Mouse (Mus musculus) embryonic facial prominence, embryonic 10.5 days (tissue): ENCODE measurements around the gene Samd1. TPM values are rescaled to one million over a fixed set of nuclear protein-coding genes. Genes with fewer than 3 reads are reported as not detected.

Experiments used
- DNase-seq: peaks from one replicate; pipeline ENCODE4 v3.0.0-alpha.2; 2017; ENCODE audit warnings: low spot score
- H3K27ac ChIP-seq: fragments of 300-500 bp; sonication (generic); replicated peaks from 2 replicates; pipeline ENCODE4 v1.5.1; 2016; ENCODE audit warnings: mild to moderate bottlenecking
- H3K27me3 ChIP-seq: fragments of 300-500 bp; sonication (generic); replicated peaks from 2 replicates; pipeline ENCODE4 v1.6.1; 2016; ENCODE audit warnings: low read depth, mild to moderate bottlenecking; ENCODE audit not compliant: poor library complexity, severe bottlenecking
- H3K36me3 ChIP-seq: fragments of 300-500 bp; sonication (generic); replicated peaks from 2 replicates; pipeline ENCODE4 v1.6.1; 2016; ENCODE audit warnings: mild to moderate bottlenecking, moderate library complexity
- H3K4me1 ChIP-seq: fragments of 300-500 bp; sonication (generic); 2 replicates; pipeline ENCODE4 v1.6.1; 2016
- H3K4me3 ChIP-seq: fragments of 300-500 bp; sonication (generic); 2 replicates; pipeline ENCODE4 v1.5.1; 2016; ENCODE audit warnings: mild to moderate bottlenecking, moderate library complexity
- H3K9me3 ChIP-seq: fragments of 300-500 bp; sonication (generic); 2 replicates; pipeline ENCODE4 v1.6.1; 2016; ENCODE audit warnings: mild to moderate bottlenecking
- WGBS: fragments of 180-500 bp; shearing (Covaris S2); methylation state at CpG from one replicate; pipeline ENCODE4 v1.1.7; 2016; 5-methylcytosine and 5-hydroxymethylcytosine counted together
- polyA plus RNA-seq: library from polyadenylated mRNA; unstranded; fragments of >200 nt; fragmentation: Nextera tagmentation; extraction: Ambion mirVana; gene quantifications from 2 replicates; pipeline ENCODE4 v1.2.1, GENCODE M21; 2016

The Samd1 gene
- polyA plus RNA-seq, 1 experiment from 2014 or later: 12.2 TPM

DNA sequence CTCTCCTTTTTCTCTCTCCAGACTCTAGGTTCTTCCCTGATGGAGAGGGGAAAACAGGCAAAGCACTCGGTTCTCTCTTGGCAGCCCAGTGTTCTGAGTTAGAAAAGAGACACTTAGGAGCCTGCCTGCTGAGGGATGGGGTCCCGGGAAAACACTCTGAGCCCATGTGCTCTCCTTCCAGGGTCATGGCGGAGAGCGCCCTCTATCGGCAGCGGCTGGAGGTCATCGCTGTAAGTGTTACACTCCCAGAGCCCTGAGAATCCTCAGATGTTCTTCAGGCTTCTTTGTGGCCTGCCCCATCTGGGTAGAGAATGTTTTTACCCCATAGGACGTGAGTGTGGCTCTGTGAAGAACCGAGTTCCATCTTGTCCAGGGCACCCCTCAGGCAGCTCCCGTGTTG lies 26.7 kb downstream of the Samd1 start:
- Histone ChIP-seq H3K9me3 (no peaks in the 10 kb centered on the region), H3K36me3 (no peaks in the 10 kb centered on the region), H3K27me3 (peaks cover 83% of the 10 kb centered on the region), H3K4me1 (peaks cover 54% of the 10 kb centered on the region), H3K27ac (no peak overlapping the region), H3K4me3 (no peak overlapping the region)
- WGBS: 13% methylated on average over 10 of the region's 10 CpGs
- peak; percentile 79 for DNase-seq

DNA sequence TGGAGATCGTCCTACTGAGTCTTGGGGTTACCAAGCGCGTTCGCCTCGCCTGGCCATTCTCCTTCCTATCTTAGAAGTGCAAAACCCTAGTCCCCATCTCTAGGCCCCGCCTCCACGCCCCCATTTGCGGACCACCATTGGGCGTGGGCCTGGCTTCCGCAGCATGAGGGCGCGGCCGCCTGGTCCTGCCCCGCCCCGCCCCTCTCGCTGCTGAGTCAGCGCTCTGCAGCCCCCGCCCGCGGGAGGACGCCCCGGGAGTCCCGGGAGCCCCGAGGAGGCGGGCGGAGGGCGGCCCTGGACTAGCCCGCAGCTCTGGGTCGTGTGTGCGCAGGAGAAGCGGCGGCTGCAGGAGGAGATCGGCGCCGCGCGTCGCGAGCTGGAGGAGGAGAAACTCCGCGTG lies 28.4 kb downstream of the Samd1 start:
- peak; percentile 87 for DNase-seq
- Histone ChIP-seq H3K27ac (peak overlapping the region; percentile 74), H3K36me3 (no peaks in the 10 kb centered on the region), H3K4me1 (peaks cover 53% of the 10 kb centered on the region), H3K9me3 (no peaks in the 10 kb centered on the region), H3K4me3 (peak overlapping the region; percentile 67), H3K27me3 (peaks cover 68% of the 10 kb centered on the region)
- WGBS: 2% methylated on average over 41 of the region's 41 CpGs

DNA sequence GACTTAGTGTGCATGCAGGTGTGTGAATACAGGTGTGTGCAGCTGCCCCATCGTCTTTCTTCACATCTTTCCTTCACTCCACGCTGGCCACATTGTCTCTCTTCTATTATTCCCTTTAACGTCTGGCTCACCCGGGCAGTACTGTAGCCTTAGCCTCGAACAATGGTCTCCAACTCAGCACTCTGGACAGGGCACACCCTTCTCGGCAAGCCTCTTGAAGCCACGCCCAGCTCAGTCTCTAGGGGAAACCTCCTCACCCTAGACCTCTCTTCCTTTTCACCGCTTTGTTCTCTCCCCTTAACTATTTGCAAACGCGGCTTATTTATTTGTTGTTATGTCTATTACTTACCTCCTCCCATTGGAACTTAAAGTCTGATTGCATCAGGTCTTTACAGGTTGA lies 30.0 kb downstream of the Samd1 start:
- H3K4me3 ChIP-seq: no peak overlapping the region
- DNase-seq: no peak
- H3K27me3 ChIP-seq: peaks cover 53% of the 10 kb centered on the region
- H3K36me3 ChIP-seq: no peaks in the 10 kb centered on the region
- H3K4me1 ChIP-seq: peaks cover 39% of the 10 kb centered on the region
- no peak overlapping the region for H3K27ac ChIP-seq
- WGBS: 14% methylated on average over 10 of the region's 10 CpGs
- no peaks in the 10 kb centered on the region for H3K9me3 ChIP-seq

DNA sequence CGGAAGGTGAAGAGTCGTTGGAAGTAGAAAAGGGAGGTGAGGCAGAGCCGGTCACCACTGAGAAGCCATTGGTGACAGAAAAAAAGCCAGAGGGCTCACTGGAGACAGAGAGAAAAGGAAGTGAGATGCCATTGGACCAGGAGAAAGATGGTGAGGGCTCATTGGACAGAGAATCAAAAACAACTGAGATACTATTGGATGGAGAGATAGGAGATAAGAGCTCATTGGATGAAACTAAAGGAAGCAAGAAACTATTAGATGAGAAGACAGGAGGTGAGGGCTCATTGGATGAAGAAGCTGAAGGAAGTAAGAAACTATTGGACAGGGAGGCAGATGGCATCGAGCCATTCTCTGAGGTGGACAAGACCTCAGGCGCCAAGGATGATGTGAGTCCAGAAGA lies 31.8 kb downstream of the Samd1 start:
- peaks cover 44% of the 10 kb centered on the region for H3K27me3 ChIP-seq
- H3K4me3 ChIP-seq: no peak overlapping the region
- peaks cover 24% of the 10 kb centered on the region for H3K4me1 ChIP-seq
- no peak for DNase-seq
- H3K9me3 ChIP-seq: no peaks in the 10 kb centered on the region
- H3K27ac ChIP-seq: no peak overlapping the region
- no peaks in the 10 kb centered on the region for H3K36me3 ChIP-seq
- 88% methylated on average over 5 of the region's 5 CpGs for WGBS

DNA sequence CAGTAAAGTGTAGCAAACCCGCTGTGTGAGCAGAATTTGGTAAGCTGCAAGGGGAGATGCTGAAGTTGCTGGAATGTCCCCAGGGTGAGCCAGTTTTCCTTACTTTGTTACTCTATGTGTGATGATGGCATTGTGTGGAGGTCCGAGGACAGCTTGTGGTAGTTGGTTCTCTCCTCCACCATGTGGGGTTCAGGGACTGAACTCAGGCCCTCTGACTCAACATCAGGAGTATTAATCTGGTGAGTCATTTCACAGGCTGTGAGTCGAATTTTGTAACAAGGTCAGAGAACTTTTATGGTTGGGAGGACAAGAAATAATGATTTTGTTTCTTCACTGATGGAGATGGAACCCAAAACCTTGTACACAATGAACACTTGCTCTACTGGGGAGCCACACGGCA lies 35.3 kb downstream of the Samd1 start:
- no peak overlapping the region for H3K27ac ChIP-seq
- H3K9me3 ChIP-seq: no peaks in the 10 kb centered on the region
- peaks cover 32% of the 10 kb centered on the region for H3K27me3 ChIP-seq
- H3K4me1 ChIP-seq: 0 out of 2 replicates have a peak, but pooled peaks cover 2% of the 10 kb centered on the region
- H3K36me3 ChIP-seq: no peaks in the 10 kb centered on the region
- no peak for DNase-seq
- WGBS: 79% methylated on average over 4 of the region's 4 CpGs
- no peak overlapping the region for H3K4me3 ChIP-seq

DNA sequence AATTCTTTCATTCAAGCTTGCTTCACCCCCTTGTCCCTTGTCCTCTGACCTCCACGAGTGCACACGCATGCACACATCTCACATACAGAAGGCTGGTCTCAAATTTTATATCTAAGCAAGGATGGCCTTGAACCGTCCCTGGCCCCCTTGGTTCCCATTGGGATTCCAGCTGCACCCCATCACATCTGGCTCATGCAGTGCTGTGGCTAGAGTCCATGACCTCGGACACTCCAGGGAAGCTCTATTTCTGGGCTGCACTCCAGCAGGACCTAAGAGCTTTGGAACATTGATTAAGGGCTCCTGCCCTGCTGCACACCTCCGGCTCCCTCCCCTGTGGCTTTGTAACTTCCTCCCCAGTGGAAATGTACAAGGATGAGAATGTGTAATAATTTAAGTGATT lies 40.5 kb downstream of the Samd1 start:
- no peak for DNase-seq
- Histone ChIP-seq H3K36me3 (no peaks in the 10 kb centered on the region), H3K4me1 (peaks cover 16% of the 10 kb centered on the region), H3K27me3 (peaks cover 67% of the 10 kb centered on the region), H3K4me3 (no peak overlapping the region), H3K27ac (no peak overlapping the region), H3K9me3 (no peaks in the 10 kb centered on the region)
- WGBS: 76% methylated on average over 5 of the region's 5 CpGs

DNA sequence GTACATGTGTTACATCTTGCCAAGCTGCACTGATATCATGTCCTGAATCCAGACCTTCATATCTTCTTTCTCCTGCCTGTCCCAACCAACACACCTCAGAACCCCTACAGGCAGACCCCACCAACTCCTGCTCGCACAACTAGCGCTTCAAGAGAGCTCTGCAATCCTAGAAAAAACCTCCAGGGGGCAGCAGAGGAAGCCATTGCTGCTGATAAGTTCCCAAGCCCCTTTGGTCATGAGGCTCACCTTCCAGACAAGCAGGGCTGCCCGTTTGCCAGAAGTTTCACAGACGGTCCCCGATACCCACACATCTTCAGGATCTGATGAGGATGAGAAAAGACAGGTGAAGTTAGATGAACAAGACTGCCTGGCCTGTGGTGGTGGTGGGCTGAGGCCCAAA lies 41.6 kb downstream of the Samd1 start:
- H3K9me3 ChIP-seq: no peaks in the 10 kb centered on the region
- peaks cover 18% of the 10 kb centered on the region for H3K4me1 ChIP-seq
- peaks cover 78% of the 10 kb centered on the region for H3K27me3 ChIP-seq
- no peak overlapping the region for H3K27ac ChIP-seq
- WGBS: 10% methylated on average over 5 of the region's 5 CpGs
- DNase-seq: peak; percentile 86
- no peaks in the 10 kb centered on the region for H3K36me3 ChIP-seq
- no peak overlapping the region for H3K4me3 ChIP-seq

DNA sequence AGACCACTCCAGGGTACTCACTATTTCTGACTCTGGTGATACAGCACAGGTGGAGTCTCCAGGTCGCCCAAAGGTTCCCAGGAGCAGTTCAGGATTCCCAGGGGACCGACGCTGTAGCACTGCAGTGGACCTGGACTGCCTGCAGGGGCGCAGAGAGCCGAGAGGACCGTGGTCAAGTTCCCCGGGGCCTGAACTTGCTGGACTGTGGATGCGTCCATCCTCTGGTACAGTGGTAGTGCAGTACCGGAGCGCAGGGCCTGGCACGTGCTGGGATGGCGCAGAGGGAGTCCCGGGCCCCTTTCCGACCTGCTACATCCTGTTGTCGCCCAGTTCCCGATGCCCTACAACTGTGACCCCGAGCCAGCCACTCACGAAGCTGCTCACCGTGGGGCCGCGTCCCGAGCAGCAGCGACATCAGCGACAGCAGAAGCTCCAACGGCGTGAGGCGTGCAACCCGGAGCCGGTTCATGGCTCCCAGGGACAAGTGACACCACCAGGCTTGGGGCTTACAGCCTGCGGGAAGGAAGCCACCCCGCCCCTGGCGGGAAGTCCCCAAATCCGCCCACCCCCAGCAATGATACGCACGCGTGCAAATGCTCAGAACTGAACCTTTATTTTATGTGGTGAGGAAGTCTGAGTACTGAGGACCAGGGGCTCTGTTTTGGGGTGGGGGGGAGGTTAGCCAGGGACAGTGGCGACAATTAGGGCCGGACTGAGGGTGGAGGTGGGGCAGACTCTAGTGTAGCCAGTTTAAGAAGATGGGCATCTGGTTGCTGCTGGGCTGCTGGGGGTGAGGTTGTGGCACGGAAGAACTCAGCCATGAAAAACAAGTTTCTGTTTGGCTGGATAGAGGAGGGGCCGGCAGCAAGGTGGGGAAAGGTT lies 44.8 kb downstream of the Samd1 start, which contains the start of gene Il27ra:
Gene Il27ra (minus strand): TSS at position 524 of the 882 bp plus-strand sequence.
- peaks cover 26% of the 10 kb centered on the region for H3K4me1 ChIP-seq
- peaks cover 93% of the 10 kb centered on the region for H3K27me3 ChIP-seq
- no peak within 1 kb of the TSS for H3K27ac ChIP-seq
- DNase-seq: peak; percentile 75
- 4% methylated on average over 40 of the region's 40 CpGs for WGBS
- H3K9me3 ChIP-seq: no peaks in the 10 kb centered on the region
- H3K4me3 ChIP-seq: peak within 1 kb of the TSS; percentile 56
- no peaks in the 10 kb centered on the region for H3K36me3 ChIP-seq

DNA sequence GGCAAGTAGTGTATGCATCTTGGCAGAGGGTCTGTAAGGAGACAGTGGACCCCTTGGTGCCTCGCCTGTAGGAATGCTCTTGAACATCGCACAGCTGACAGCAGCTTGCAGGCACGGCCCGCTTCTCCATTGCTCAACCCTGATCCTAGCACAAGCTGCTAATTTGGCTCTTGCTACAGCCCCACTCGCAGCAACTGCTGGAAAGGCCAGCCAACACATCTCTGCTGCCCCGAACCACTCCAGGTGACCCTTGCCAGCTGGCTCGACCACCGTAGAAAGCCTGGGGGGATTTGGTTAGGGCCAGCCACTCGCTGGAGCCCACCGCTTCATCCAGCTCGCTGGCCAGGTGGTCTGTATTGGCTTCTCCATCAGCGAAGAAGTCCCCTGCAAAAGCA lies 45.5 kb downstream of the Samd1 start:
- Histone ChIP-seq H3K27ac (no peak overlapping the region), H3K27me3 (peaks cover 87% of the 10 kb centered on the region), H3K36me3 (no peaks in the 10 kb centered on the region), H3K4me3 (peak overlapping the region; percentile 56), H3K4me1 (peaks cover 26% of the 10 kb centered on the region), H3K9me3 (no peaks in the 10 kb centered on the region)
- DNase-seq: peak; percentile 20
- WGBS: 32% methylated on average over 12 of the region's 12 CpGs

DNA sequence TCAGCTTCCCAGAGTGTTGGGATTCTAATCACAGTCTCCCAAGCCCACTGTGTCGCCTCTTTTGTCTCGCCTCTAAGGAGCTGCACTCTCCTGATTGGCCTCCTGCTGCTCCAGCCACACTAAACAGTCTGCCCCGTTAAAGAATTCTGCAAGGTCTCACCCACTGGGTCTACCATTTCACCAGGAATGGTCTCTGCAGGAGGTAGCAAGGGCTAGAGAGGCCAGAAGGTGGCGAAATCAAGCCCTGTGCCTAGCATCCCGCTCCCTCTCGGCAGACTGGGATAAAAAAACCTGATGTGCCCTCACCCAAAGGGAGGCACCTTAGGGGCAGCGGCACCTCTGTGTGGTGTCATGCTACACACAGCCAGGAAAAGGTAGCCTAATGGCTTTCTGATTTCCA lies 46.6 kb downstream of the Samd1 start:
- no peaks in the 10 kb centered on the region for H3K9me3 ChIP-seq
- H3K4me3 ChIP-seq: no peak overlapping the region; the same call in 1 of the 2 replicates
- peaks cover 77% of the 10 kb centered on the region for H3K27me3 ChIP-seq
- 4% methylated on average over 7 of the region's 7 CpGs for WGBS
- H3K36me3 ChIP-seq: no peaks in the 10 kb centered on the region
- H3K27ac ChIP-seq: no peak overlapping the region
- peak; percentile 24 for DNase-seq
- peaks cover 26% of the 10 kb centered on the region for H3K4me1 ChIP-seq

DNA sequence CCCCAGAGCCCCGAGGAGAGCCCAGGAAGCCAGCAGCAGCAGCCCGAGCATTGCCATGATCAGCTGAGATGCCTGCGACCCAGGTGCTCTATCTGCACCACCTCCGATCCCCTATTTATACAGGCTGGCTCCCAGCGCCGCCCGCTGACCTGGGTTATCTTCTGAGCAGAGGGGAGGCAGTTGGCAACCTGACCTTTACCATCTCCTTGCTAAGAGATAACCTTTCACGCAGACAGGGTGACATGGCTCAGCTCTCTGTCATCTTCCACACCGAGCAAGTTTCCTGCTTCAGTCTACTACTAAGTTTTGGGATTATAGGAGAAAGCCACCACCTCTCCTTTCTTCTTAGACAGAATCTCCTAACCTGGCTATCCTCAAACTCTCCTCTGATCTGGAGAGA lies 47.4 kb downstream of the Samd1 start, which contains the start of gene Rln3:
Gene Rln3 (minus strand): TSS at position 101 of the 400 bp plus-strand sequence.
- DNase-seq: no peak
- peaks cover 26% of the 10 kb centered on the region for H3K4me1 ChIP-seq
- H3K9me3 ChIP-seq: no peaks in the 10 kb centered on the region
- no peak within 1 kb of the TSS for H3K27ac ChIP-seq
- H3K27me3 ChIP-seq: peaks cover 71% of the 10 kb centered on the region
- H3K4me3 ChIP-seq: peak within 1 kb of the TSS; percentile 35
- WGBS: 9% methylated on average over 9 of the region's 9 CpGs
- H3K36me3 ChIP-seq: no peaks in the 10 kb centered on the region

DNA sequence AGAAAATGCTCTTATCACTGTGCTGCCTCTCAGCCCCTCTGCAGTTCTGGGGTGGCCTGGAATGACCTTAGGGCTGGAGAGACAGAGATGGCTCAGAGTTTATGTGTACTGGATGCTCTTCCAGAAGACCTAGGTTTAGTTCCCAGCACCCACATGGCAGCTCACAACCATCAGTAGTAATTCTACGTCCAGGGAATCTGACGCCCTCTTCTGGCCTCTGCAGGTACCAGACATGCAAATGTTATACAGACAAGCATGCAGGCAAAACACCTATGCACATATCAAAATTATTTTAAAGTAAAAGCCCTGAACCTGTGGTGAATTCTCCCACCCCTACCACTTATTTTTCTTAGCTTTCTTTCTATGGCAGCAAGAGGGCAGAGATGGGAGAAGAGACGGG lies 49.0 kb downstream of the Samd1 start:
- no peak for DNase-seq
- H3K4me1 ChIP-seq: peaks cover 37% of the 10 kb centered on the region
- H3K27me3 ChIP-seq: peaks cover 55% of the 10 kb centered on the region
- no peak overlapping the region for H3K4me3 ChIP-seq
- 85% methylated on average over 3 of the region's 3 CpGs for WGBS
- H3K27ac ChIP-seq: no peak overlapping the region
- no peaks in the 10 kb centered on the region for H3K36me3 ChIP-seq
- H3K9me3 ChIP-seq: no peaks in the 10 kb centered on the region

DNA sequence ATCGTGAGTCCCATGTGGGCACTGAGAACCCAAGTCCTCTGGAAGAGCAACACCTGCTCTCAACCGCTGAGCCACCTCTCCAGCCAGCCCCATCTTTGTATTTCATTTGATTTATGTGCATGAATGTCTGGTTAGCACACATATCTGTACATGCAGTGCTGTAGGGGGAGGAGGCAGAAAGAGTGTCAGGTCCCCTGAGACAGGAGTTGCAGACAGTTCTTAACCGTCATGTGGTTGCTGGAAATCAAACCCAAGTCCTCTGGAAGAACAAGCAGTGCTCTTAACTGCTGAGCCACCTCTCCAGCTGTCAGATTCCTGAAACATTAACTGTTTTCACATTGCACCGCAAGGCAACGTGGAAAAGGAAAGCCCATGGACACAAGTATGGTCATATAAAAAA lies 50.7 kb downstream of the Samd1 start:
- no peak overlapping the region for H3K27ac ChIP-seq
- no peak for DNase-seq
- peaks cover 23% of the 10 kb centered on the region for H3K4me1 ChIP-seq
- H3K36me3 ChIP-seq: no peaks in the 10 kb centered on the region
- H3K4me3 ChIP-seq: no peak overlapping the region
- WGBS: 80% methylated on average over 5 of the region's 5 CpGs
- peaks cover 39% of the 10 kb centered on the region for H3K27me3 ChIP-seq
- 0 out of 2 replicates have a peak, but pooled peaks cover under 1% of the 10 kb centered on the region for H3K9me3 ChIP-seq
